Mouse (Mus musculus): ENCODE measurements at regions not wholly inside any gene's neighbourhood (a gene's known extent, or its start where the extent isn't known, plus 50 kb on each side); places are given as distances from the start of the nearest gene placed in this dataset.

DNA sequence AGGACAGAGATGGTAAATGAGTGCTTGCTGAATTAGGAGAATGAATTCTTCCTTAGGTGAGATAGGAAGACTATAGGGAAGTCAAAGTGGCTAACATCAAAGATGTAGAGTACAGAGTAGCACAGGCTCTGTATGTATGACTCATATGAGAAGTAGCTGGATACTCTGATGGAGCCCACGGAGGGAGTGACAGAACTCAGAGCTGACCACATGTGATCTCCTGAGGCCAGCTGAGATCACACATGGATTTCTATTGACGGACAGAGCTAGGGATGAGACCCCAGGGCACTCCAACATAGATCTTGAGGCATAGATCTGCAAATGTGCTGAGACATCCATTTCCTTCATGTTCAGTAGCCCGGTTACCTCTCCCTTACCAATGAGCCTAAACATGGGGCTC, 66.0 kb downstream of the Cops8 start:
- Histone ChIP-seq H3K4me1 (ENCODE audit: control insufficient read depth, insufficient read depth, insufficient read length, low read length) (no peaks in the 10 kb centered on the region), H3K27ac (replicated peaks; ENCODE audit: low read depth, low read length) (no peak overlapping the region), H3K4me3 (ENCODE audit: insufficient read depth, low read depth, low read length) (no peak overlapping the region)

DNA sequence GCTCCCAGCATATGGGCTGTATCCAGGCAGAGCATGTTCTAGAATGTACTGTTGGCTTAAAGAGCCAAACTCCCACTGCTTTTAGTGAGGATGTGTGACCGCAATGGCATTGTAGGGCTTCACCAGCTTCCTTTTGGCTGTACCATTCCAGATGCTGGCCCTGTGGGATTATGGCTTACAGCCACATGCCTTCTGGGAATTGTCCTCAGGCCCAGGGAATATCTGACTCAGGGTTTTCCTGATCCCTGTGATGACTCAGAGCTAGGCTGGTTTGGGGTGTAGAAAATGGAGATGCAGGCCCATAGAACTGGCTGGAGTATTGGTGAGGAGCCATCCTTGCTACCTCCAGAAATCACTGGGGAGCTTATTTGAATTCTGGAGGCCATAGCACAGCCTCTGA, 66.5 kb downstream of the Cops8 start:
- H3K4me1 ChIP-seq (ENCODE audit: control insufficient read depth, insufficient read depth, insufficient read length, low read length): no peaks in the 10 kb centered on the region
- no peak overlapping the region for H3K27ac ChIP-seq (replicated peaks; ENCODE audit: low read depth, low read length)
- H3K4me3 ChIP-seq (ENCODE audit: insufficient read depth, low read depth, low read length): no peak overlapping the region

DNA sequence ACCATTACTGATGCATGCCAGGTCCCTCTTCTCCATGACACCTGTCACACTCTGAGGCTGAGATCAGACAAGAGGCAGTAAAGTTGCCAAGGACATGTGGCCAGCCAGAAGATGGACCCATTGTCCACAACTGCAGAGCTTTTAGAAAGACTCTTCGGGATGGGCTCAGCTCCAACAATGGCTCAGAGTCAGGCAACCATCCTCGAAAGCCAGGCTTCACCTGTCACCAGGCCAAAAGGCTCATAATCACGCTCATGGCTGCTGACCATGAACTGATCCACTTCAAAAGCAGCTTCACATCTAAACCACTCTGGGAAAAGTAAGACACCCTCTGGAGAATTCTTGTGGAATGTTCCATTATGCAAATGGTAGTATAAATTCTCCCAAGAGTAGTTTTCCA, 67.6 kb downstream of the Cops8 start:
- Histone ChIP-seq H3K4me3 (ENCODE audit: insufficient read depth, low read depth, low read length) (no peak overlapping the region), H3K27ac (replicated peaks; ENCODE audit: low read depth, low read length) (no peak overlapping the region), H3K4me1 (ENCODE audit: control insufficient read depth, insufficient read depth, insufficient read length, low read length) (no peaks in the 10 kb centered on the region)

DNA sequence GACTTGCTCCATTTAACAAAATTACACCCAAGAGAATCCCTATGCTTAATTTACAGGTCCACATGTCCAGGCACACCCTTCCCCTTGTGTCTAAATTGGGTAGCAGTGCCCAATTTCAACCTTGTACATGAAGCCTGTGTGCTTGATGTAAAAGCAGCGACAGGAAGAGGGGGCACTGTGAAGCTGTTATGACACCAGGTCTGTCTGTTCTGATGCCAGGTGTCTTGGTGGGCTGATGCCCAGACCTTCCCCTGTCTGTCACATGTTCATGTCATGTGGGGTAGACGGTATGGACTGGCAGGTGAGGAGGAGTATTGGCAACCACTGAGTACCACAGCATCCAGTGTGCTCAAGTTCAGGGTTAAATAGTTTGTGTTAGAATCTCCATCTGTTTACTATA, 71.0 kb downstream of the Cops8 start:
- Histone ChIP-seq H3K27ac (replicated peaks; ENCODE audit: low read depth, low read length) (no peak overlapping the region), H3K4me1 (ENCODE audit: control insufficient read depth, insufficient read depth, insufficient read length, low read length) (0 out of 2 replicates have a peak, but pooled peaks cover 4% of the 10 kb centered on the region), H3K4me3 (ENCODE audit: insufficient read depth, low read depth, low read length) (no peak overlapping the region)

DNA sequence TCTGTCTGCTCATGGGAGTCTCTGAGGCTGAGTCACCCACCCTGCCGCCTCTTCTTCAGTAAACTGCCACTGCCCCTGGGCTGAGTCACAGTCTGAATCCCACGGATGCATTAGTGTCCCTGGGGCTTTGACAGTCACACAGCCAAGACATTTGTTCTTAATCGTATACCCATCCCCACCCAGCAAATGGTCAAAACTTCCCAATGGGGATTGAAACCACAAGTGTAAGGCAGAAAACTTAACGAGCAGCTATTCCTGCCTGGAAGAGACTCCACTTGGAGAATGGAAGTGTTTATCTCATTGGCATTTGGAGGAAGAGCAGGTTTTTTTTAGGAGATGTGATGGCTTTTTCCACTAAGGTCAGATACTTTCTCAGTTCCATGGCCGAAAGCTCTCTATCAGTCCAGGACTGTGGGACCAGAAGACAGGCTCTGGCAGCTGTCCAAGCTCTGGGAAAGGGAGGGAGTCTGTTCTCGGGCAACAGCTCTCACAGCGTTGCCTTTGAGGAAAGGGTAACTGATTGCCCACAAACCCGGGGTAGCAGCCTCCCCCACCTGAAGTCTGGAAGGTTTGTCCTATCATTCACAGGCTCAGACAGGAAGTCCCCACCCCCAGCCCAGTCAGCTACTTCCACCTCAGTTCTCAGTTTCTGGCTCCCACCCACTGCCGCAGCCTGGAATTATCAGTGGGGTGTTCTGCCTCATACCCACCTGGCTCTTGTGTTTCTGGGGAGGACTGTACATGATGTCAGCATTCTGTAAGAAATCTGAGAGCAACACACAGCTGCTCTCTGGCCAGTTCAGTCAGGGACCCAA, 73.6 kb downstream of the Cops8 start:
- 0 out of 2 replicates have a peak, but pooled peaks cover 4% of the 10 kb centered on the region for H3K4me1 ChIP-seq (ENCODE audit: control insufficient read depth, insufficient read depth, insufficient read length, low read length)
- peak overlapping the region; percentile 33 for H3K27ac ChIP-seq (replicated peaks; ENCODE audit: low read depth, low read length)
- H3K4me3 ChIP-seq (ENCODE audit: insufficient read depth, low read depth, low read length): no peak overlapping the region

DNA sequence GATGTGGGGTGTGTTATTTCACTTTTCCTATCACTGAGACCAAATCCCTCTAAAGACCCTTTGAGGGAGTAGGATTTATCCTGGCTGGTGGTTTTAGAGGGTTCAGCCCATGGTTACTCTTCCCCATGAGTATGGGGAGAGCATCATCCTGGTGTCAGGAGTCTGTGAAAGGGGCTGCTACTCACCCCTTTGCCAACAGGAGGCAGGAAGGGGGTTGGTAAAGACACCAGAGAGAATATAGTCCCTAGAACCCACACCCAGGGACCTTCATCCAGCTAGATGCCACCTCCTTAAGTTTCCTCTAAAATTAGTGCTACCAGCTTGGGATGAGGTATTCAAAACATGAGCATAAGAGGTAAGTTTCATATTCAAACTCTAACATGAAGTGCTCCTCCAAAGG, 74.4 kb downstream of the Cops8 start:
- no peak overlapping the region for H3K27ac ChIP-seq (replicated peaks; ENCODE audit: low read depth, low read length)
- H3K4me3 ChIP-seq (ENCODE audit: insufficient read depth, low read depth, low read length): no peak overlapping the region
- 0 out of 2 replicates have a peak, but pooled peaks cover 4% of the 10 kb centered on the region for H3K4me1 ChIP-seq (ENCODE audit: control insufficient read depth, insufficient read depth, insufficient read length, low read length)

DNA sequence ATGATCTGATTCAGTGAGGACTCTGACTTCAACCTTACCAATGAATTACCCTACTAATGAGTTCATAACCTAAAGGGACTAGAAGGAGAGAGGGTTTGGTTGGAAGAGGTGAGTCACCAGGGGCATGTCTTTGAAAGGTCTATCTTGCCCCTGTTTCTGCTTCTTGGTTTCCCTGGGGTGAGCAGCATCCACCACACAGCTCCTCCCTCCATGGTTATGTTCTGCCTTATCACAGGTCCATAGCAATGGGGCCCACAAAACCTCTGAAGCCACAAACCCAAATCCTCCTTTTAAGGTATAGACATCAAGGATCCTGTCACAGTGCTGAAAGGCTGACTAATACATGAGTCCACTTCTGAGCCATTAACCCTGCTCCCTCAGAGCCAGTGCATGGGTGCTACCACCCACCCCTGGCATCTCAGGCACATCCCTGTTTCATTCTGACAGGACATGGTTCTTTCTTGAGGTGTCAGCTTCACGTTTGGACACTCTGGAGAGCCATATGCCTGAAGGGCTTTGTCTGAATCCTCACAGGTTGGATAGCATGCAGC, 74.9 kb downstream of the Cops8 start:
- 0 out of 2 replicates have a peak, but pooled peaks cover 4% of the 10 kb centered on the region for H3K4me1 ChIP-seq (ENCODE audit: control insufficient read depth, insufficient read depth, insufficient read length, low read length)
- H3K4me3 ChIP-seq (ENCODE audit: insufficient read depth, low read depth, low read length): no peak overlapping the region
- H3K27ac ChIP-seq (replicated peaks; ENCODE audit: low read depth, low read length): no peak overlapping the region

DNA sequence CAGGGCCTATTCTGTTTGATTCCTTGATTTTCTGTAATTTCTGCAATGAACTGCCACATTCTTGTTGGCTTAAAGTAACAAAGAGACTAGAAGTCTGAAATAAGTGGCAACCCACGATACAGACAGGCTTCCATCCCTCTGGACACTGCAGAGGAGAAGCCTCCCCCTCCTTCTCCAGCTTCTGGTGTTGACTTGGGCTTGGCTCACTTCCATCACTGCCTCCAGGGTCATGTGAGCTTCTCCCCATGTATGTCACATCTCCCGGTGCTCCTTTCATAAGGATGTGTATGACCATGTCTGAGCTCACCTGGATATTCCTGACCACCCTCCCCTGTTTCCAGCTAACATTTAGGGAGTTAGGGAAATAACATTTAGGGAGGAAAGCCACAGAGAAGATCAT, 75.6 kb downstream of the Cops8 start:
- Histone ChIP-seq H3K4me1 (ENCODE audit: control insufficient read depth, insufficient read depth, insufficient read length, low read length) (0 out of 2 replicates have a peak, but pooled peaks cover 4% of the 10 kb centered on the region), H3K27ac (replicated peaks; ENCODE audit: low read depth, low read length) (no peak overlapping the region)

DNA sequence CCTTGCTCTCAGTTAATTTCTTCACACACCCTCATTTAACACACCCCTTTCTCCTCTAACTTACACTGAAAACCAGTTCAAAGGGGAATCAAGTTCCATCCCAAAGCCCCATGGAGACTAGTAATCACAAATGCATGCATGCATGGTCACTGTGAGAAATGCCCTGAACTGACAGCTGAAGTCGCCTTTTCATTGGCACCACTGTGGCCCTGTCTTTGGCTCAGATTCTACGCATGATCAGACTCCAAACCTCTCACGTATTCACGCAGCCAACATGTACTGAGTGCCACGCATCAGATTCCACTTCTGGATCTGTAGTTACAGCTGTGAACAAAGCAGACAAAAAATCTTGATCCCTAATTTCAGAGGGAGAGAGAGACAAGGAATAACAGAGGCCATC, 85.3 kb downstream of the Cops8 start:
- Histone ChIP-seq H3K4me3 (ENCODE audit: insufficient read depth, low read depth, low read length) (no peak overlapping the region), H3K27ac (replicated peaks; ENCODE audit: low read depth, low read length) (no peak overlapping the region), H3K4me1 (ENCODE audit: control insufficient read depth, insufficient read depth, insufficient read length, low read length) (no peaks in the 10 kb centered on the region)

More for the DNA sequence above, 75.6 kb downstream of the Cops8 start:
- H3K4me3 ChIP-seq (ENCODE audit: insufficient read depth, low read depth, low read length): no peak overlapping the region

DNA sequence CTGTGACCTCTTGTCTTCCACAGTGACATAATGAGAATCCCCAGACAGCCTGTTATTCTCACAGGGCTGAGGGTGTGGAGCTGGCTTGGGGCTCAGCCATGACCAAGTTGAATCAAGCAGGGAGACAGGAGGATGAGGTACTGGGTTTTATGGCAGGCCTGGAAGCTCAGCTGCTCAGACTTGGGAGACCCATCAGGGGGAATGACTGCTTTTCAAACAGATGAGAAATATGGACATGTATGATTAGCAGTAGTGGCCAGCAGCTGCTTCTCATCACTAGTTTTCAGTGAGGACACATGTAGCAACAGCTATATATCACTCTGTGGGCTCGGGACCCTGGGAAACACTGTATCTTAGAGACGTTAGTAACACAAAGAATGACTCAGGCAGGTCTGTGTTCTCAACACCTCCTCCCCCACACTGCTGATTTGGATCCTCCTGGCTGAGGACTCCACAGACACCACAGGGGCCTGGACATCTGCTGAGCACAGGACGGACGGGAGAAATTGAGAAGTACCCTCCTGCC, 87.9 kb downstream of the Cops8 start:
- Histone ChIP-seq H3K4me1 (ENCODE audit: control insufficient read depth, insufficient read depth, insufficient read length, low read length) (no peaks in the 10 kb centered on the region), H3K4me3 (ENCODE audit: insufficient read depth, low read depth, low read length) (no peak overlapping the region), H3K27ac (replicated peaks; ENCODE audit: low read depth, low read length) (no peak overlapping the region)

DNA sequence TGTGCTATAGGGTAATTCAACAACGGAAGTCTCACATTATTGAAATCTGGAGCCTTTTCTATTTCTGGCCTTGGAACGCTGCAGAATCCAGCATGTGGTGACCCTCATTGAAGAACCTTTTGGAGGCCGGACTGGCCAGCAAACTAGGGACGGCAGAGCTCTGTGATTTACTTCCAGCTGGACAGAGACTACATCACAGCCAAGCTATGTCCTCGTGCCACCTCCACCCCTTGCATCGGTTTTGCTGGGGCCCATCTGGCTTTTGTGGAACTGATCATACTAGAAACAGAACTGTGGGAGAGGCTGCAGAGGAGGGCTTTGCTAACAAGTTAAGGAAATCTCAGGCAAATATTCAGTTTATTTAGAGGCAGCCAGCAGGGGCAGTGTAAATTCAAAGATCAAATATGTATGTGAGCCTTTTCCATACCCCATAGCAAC, 88.4 kb downstream of the Cops8 start:
- Histone ChIP-seq H3K27ac (replicated peaks; ENCODE audit: low read depth, low read length) (no peak overlapping the region), H3K4me3 (ENCODE audit: insufficient read depth, low read depth, low read length) (no peak overlapping the region), H3K4me1 (ENCODE audit: control insufficient read depth, insufficient read depth, insufficient read length, low read length) (no peaks in the 10 kb centered on the region)

DNA sequence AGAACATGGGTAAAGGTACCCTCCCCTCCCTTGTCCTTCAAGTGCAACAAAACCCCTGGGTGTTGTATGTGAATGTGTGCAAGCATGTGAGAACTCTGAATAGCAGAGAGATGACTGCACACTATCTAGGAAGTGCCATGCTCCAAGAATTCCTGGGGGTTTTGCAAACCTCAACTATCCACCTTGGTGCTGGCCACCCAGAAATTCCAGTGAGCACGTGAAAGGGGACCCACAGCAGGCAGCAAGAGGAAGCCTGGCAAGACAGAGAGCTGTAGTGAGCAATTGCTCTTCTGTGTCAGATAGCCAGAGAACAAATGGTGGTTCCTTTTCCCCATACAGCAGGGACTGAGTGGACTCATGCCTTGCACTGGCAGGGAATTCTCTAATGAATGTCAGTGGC, 90.1 kb downstream of the Cops8 start:
- Histone ChIP-seq H3K27ac (replicated peaks; ENCODE audit: low read depth, low read length) (no peak overlapping the region), H3K4me1 (ENCODE audit: control insufficient read depth, insufficient read depth, insufficient read length, low read length) (no peaks in the 10 kb centered on the region; the same call in 1 of the 2 replicates), H3K4me3 (ENCODE audit: insufficient read depth, low read depth, low read length) (no peak overlapping the region)

DNA sequence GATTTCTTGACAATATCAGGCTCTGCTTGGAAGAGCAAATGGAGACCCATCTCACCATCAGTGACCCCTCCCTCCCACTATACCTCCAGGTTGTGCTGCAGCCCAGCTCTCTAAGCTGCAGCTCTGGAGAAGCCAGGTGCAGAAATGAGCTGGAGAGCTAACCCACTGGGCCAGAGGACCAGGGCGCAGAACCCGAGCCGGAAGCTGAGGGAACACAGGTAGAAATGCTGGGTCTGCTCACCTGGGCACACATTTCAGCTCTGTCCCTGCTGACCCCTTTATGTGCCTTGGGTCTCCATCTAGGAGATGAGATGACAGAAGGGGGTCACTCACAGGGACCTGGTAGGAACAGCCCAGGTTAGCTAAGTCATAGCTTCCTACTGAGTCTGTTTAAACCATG, 92.0 kb downstream of the Cops8 start:
- no peaks in the 10 kb centered on the region; the same call in 1 of the 2 replicates for H3K4me1 ChIP-seq (ENCODE audit: control insufficient read depth, insufficient read depth, insufficient read length, low read length)
- no peak overlapping the region for H3K4me3 ChIP-seq (ENCODE audit: insufficient read depth, low read depth, low read length)
- no peak overlapping the region for H3K27ac ChIP-seq (replicated peaks; ENCODE audit: low read depth, low read length)

DNA sequence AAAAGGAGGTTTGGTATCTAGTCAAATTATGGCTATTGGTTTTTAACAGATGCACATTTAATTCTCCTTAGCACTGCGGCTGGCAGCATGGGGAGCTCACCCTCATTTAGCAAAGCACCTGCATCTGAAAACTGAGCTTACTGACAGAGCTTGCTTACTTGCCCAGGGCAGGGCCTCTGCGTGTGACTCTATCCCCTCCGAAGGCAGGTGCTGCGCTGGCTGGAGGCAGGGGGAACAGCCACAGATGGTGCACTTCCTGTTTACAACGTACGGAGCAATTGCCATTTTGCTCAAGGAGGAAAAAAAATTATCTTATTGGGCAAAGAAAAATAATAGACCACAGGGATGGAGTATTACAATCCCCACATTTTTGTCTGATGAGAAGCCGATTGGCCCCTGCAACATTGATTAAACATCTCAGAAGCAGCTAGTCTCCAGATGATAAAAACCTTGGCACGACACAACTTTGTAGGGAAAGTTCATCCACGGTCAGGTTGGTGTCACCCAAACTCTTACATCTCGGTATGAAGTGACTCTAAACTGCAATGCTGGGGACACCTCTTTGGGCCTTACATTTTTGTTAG, 92.5 kb downstream of the Cops8 start:
- no peak overlapping the region for H3K4me3 ChIP-seq (ENCODE audit: insufficient read depth, low read depth, low read length)
- no peak overlapping the region for H3K27ac ChIP-seq (replicated peaks; ENCODE audit: low read depth, low read length)
- H3K4me1 ChIP-seq (ENCODE audit: control insufficient read depth, insufficient read depth, insufficient read length, low read length): no peaks in the 10 kb centered on the region; the same call in 1 of the 2 replicates

DNA sequence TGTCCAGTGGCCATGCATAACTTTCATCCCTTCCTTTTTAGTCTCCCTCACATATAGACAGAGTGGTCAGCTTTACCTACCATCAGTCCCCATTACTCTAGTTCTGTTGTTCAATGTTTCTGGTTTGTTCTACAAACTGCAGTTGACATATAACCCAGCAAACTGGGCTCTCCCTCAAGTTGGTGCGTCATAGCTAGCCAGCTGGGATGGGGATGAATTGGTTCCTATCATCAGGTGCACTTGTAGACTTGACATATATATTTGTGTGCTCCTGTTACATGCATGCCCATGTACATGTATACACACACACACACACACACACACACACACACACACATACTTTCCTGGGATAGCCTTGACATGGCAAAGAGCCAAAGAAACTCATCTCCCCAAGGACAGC, 93.2 kb downstream of the Cops8 start:
- no peaks in the 10 kb centered on the region; the same call in 1 of the 2 replicates for H3K4me1 ChIP-seq (ENCODE audit: control insufficient read depth, insufficient read depth, insufficient read length, low read length)
- no peak overlapping the region for H3K27ac ChIP-seq (replicated peaks; ENCODE audit: low read depth, low read length)
- H3K4me3 ChIP-seq (ENCODE audit: insufficient read depth, low read depth, low read length): no peak overlapping the region

All from brown adipose tissue, adult 24 weeks (tissue).